Mouse (Mus musculus) kidney, postnatal 0 days (tissue): Measurements from ENCODE around the gene Plekhb1. TPM values are rescaled to one million over a fixed set of nuclear protein-coding genes. Genes with fewer than 3 reads are reported as not detected.

ENCODE experiments used
- ATAC-seq: fragments of 200-750 bp; cut with Nextera tagmentation; replicated peaks from 2 replicates; pipeline ENCODE4 v1.8.0; 2017; ENCODE audit warnings: low read depth, moderate number of reproducible peaks, moderate TSS enrichment, moderate library complexity; ENCODE audit not compliant: low FRiP score
- DNase-seq: peaks from one replicate; pipeline ENCODE4 v3.0.0-alpha.2; 2016; ENCODE audit warnings: low spot score
- H3K27ac ChIP-seq: fragments of 300-500 bp; sonication (generic); 2 replicates; pipeline ENCODE4 v1.5.1; 2014; ENCODE audit warnings: mild to moderate bottlenecking
- H3K27me3 ChIP-seq: fragments of 300-500 bp; sonication (generic); 2 replicates; pipeline ENCODE4 v1.6.1; 2014; ENCODE audit warnings: low read length, mixed read lengths; ENCODE audit not compliant: insufficient read depth
- H3K36me3 ChIP-seq: fragments of 300-500 bp; sonication (generic); 2 replicates; pipeline ENCODE4 v1.6.1; 2014; ENCODE audit warnings: low read length, mixed read lengths; ENCODE audit not compliant: insufficient read depth
- H3K4me1 ChIP-seq: fragments of 300-500 bp; sonication (generic); replicated peaks from 2 replicates; pipeline ENCODE4 v1.6.1; 2014; ENCODE audit warnings: antibody characterized with exemption, low read length, mixed read lengths; ENCODE audit not compliant: insufficient read depth
- H3K4me2 ChIP-seq: fragments of 300-500 bp; sonication (generic); 2 replicates; pipeline ENCODE4 v1.6.1; 2014; ENCODE audit warnings: mild to moderate bottlenecking, low read length, moderate library complexity, mixed read lengths
- H3K4me3 ChIP-seq: fragments of 300-500 bp; sonication (generic); replicated peaks from 2 replicates; pipeline ENCODE4 v1.5.1; 2014; ENCODE audit warnings: low read depth, low read length
- H3K9ac ChIP-seq: fragments of 300-500 bp; sonication (generic); 2 replicates; pipeline ENCODE4 v1.6.1; 2014; ENCODE audit warnings: low read depth, low read length
- H3K9me3 ChIP-seq: fragments of 300-500 bp; sonication (generic); replicated peaks from 2 replicates; pipeline ENCODE4 v1.6.1; 2016; ENCODE audit warnings: low read length, inconsistent platforms, mixed read lengths
- CTCF ChIP-seq: IDR thresholded peaks from 2 replicates; pipeline ENCODE4 v1.5.1; 2016; ENCODE audit warnings: antibody characterized with exemption, low read depth, mild to moderate bottlenecking, moderate library complexity
- WGBS: fragments of 180-500 bp; shearing (Covaris S2); extraction: QIAGEN DNeasy Blood & Tissue Kit; methylation state at CpG from one replicate; pipeline ENCODE4 v1.1.7; 2014; 5-methylcytosine and 5-hydroxymethylcytosine counted together
- polyA plus RNA-seq: library from polyadenylated mRNA; unstranded; fragments of >200 nt; fragmentation: Nextera tagmentation; extraction: Ambion mirVana; gene quantifications from 2 replicates; pipeline ENCODE4 v1.2.1, GENCODE M21; 2015

The Plekhb1 gene
- polyA plus RNA-seq, 1 experiment from 2014 or later: 4.6 TPM

GRCm38 (mm10) chr7:100600211-100600610 is 62.0 kb downstream of the Plekhb1 start:
- Histone ChIP-seq H3K4me2 (no peak overlapping the region), H3K4me1 (no peaks in the 10 kb centered on the region), H3K9me3 (no peaks in the 10 kb centered on the region), H3K27me3 (no peaks in the 10 kb centered on the region), H3K36me3 (no peaks in the 10 kb centered on the region), H3K4me3 (no peak overlapping the region), H3K9ac (no peak overlapping the region), H3K27ac (no peak overlapping the region)
- TF ChIP-seq CTCF: no peak
- DNase-seq: no peak
- whole genome bisulfite sequencing: 77% methylated on average over 5 of the region's 5 CpGs
- no peak for ATAC-seq

- no peaks in the 10 kb centered on the region for H3K27me3 ChIP-seq
- H3K9ac ChIP-seq: no peak overlapping the region
- H3K36me3 ChIP-seq: no peaks in the 10 kb centered on the region
- no peak overlapping the region for H3K4me2 ChIP-seq
- DNase-seq (no peak), ATAC-seq (no peak)
- H3K4me1 ChIP-seq: no peaks in the 10 kb centered on the region
- no peak overlapping the region for H3K27ac ChIP-seq
- no peak for TF ChIP-seq CTCF
- H3K4me3 ChIP-seq: no peak overlapping the region
- H3K9me3 ChIP-seq: no peaks in the 10 kb centered on the region
These were observed 68.9 kb downstream of the Plekhb1 start for GRCm38 (mm10) chr7:100593349-100593748.

Other genes starting within 250 kb of the Plekhb1 start
- 0.05 and 0.13 TPM in 2 replicates for gene Ucp3, start 189.4 kb downstream of the Plekhb1 start, polyA plus RNA-seq
- gene Ucp2, start 169.1 kb downstream of the Plekhb1 start, polyA plus RNA-seq: 274 and 319 TPM in 2 replicates
- 0.15 and 0.18 TPM in 2 replicates for gene Dnajb13, start 147.5 kb downstream of the Plekhb1 start, polyA plus RNA-seq
- gene Coa4, start 125.3 kb downstream of the Plekhb1 start, polyA plus RNA-seq: 21.7 and 21.9 TPM in 2 replicates
- 90.7 and 94.6 TPM in 2 replicates for gene Rab6a, start 55.0 kb downstream of the Plekhb1 start, polyA plus RNA-seq
- 105 and 107 TPM in 2 replicates for gene Mrpl48, start 54.1 kb downstream of the Plekhb1 start, polyA plus RNA-seq
- 29.1 and 29.7 TPM in 2 replicates for gene Fam168a, start 44.2 kb upstream of the Plekhb1 start, polyA plus RNA-seq
- gene Relt, start 201.0 kb upstream of the Plekhb1 start, polyA plus RNA-seq: 2.1 and 2.3 TPM in 2 replicates